Mouse (Mus musculus) heart, postnatal 0 days (tissue): ENCODE results near the gene Tbx1.

ENCODE experiments used
- CTCF ChIP-seq: IDR thresholded peaks from 2 replicates; pipeline ENCODE4 v1.5.1; 2016; ENCODE audit warnings: antibody characterized with exemption, control low read depth, low read depth
- EP300 ChIP-seq: IDR thresholded peaks from 2 replicates; pipeline ENCODE4 v1.6.1; 2016; ENCODE audit warnings: antibody characterized with exemption, low read depth

GRCm38 (mm10) chr16:18630291-18630690, 39.8 kb upstream of the Tbx1 start:
- TF ChIP-seq CTCF (no peak), EP300 (no peak)
